Mouse (Mus musculus) left cerebral cortex, postnatal 4 days (tissue): ENCODE results near the gene Bmp8a. TPM values are rescaled to one million over a fixed set of nuclear protein-coding genes. Genes with fewer than 3 reads are reported as not detected.
A peak's percentile ranks its signal among the peaks of the same experiment; 100 is the strongest.
"Not testable (repeated sequence)": the region's sequence is repeated elsewhere in the genome, so short reads cannot be mapped to it uniquely, and the experiment has no call there.

Source experiments
- DNase-seq: peaks from one replicate; pipeline ENCODE4 v3.0.0-alpha.2; 2022
- intact Hi-C: fragments of 180-260 bp; cut with DNase I; formaldehyde crosslinking; loops from one replicate; pipeline ENCODE4 v1.15.1; 2025
- total RNA-seq, 2 experiments: library from RNA; stranded (reverse); gene quantifications; 2 replicates each; pipeline ENCODE4 v1.2.3; 2021

Gene Bmp8a
- under 1 TPM in 1 of 2 experiments, not detected in 1; 0.20 TPM for total RNA-seq

DNA sequence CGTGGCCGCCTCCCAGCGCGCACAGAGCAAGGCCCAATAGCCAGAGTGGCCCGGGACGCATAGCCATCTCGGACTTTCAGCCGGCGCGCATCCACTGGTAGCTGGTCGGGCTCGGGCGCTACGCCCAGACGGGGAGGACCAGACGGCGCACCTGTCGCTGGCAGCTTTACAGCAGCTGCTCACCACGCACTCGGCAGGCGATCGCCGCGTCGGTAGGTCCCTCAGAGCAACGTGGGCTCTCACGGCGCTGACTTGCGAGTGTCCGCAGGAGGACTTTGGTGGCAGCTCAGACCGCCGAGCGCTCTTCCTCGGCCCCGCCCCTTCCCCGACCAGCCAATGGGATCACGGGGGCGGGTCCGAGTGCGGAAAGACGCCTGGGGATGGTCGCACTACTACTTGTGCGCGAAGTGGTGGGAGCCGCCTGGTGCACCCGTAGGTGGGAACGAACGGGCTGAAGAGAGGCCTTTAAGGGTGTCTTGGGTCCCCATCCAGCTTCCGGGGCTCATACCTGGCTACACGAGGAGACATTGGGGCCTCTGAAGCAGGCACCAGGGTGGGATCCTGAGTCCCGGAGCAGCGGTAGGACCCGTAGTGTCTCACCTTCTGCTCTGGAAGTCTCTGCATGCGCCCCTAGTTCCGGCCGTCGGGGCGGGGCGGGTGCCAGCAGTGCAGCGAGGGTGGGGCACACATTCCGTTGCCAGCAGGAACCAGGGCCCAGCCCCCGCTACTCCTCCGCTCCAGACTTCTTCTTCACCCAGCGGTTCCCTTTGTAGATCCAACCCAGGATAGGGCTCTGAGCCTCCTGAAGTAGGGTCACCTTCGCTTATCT, at the start of gene Bmp8a:
Gene Bmp8a, minus strand, starts transcription at position 611 of the 829 bp plus-strand sequence.
- intact Hi-C loops = no loop called here
- DNase-seq = peak; percentile 68

GRCm38 (mm10) chr4:123392187-123392586, 49.1 kb upstream of the Bmp8a start:
- DNase-seq = no peak
- intact Hi-C loops = no loop called here

DNA sequence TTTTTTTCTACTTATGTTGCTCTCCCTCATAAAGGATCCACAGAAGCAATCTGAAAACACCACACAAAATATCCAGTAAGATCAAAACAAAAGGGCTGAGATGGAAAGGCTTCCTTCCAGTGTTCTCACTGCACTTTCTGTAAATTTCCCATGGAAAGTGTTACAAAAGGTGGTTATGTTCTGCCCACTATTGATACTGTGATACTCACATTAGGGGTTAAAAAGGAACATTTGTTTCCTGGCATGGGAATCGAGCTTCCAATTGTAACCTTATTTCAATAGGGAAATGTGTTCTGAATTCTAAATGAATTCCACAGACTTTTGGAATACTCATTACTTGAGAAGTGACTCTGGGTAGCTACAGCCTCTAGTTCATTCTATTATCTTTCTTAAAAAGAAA, 42.0 kb upstream of the Bmp8a start:
- intact Hi-C loops = no loop called here
- no peak for DNase-seq

DNA sequence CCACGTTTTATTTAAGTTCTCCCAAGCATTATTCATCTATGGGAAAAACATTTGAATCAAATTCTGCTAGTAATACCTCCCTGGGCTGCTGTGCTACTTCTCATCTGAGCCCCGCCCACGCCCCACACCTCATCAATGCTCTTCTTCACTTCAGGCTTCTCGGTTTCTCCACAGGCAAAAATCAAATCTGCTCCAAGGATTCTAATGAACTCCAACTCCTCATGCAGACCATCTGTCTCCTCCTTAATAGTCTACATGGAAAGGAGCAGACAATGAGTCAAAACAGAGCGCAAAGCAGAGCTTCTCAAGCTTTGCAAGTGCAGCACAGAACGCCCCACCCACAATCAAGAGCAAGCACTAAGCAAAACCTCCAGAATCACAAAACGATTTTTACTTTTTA, 40.1 kb upstream of the Bmp8a start:
- no peak for DNase-seq
- intact Hi-C loops = no loop called here

- intact Hi-C loops = no loop called here
- no peak for DNase-seq
Observed at GRCm38 (mm10) chr4:123382051-123382450, 39.0 kb upstream of the Bmp8a start.

GRCm38 (mm10) chr4:123381598-123381997, 38.5 kb upstream of the Bmp8a start:
- DNase-seq = no peak
- intact Hi-C loops = no loop called here

DNA sequence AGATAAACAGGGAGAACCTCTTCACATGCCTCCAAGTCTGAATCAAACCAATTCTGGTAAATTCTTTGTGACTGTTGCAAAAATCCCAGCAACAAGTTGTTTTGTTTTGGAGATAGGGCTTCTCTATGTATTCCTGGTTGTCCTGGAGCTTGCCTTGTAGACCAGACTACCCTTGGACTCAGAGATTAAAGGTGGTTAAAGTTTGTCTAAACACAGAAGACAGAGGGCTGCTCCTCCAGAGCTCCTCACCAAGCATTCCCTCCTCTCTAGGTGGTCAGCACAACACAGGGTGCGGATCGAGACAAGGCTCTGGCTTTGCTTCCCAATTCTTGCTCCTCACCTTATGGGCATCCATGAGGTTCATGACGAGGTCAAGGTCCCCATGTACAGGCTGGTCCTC, 33.0 kb upstream of the Bmp8a start:
- intact Hi-C loops = loop anchor here (10.0 kb wide), 1 partner anchor 69 kb away; no protein-coding TSS in a partner anchor
- DNase-seq = no peak

DNA sequence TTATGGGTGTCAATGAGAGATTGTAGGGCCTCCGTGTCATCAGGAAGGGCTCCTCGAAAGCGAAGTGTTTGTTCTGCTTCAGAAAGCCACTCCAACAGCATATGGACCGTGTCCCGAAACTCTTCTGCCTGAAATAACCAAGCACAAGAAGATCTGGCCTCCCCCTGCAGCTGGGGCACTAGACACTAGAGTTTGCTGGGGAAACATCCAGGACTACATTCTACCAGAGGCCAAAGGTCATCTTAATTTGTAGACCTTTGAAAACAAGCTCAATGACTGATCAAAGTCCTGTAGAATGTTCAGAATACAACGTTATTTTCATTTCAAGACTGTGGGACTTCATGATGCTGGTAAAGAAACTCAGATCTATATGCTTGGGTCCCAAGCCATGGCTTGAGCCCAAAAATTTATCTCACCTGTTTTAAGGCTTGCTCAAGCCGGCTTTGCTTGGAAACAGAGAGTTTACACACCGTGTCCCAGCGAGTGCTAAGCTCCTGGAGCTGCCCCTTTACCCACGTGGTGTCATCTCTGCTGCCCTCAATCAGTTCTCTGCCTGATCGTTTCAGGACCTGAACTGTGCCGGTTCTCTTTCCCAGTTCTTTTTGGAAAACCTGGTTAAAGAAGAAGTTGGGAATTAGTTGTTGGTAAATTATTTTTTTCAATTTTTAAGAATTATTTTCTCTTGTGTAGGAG, 31.4 kb upstream of the Bmp8a start:
- intact Hi-C loops = loop anchor here (10.0 kb wide), 1 partner anchor 70 kb away; no protein-coding TSS in a partner anchor
- no peak for DNase-seq

- no peak for DNase-seq
- intact Hi-C loops = no loop called here
Observed at GRCm38 (mm10) chr4:123363555-123363954, 20.5 kb upstream of the Bmp8a start.

GRCm38 (mm10) chr4:123360771-123361170, 17.7 kb upstream of the Bmp8a start:
- intact Hi-C loops = no loop called here
- no peak for DNase-seq

DNA sequence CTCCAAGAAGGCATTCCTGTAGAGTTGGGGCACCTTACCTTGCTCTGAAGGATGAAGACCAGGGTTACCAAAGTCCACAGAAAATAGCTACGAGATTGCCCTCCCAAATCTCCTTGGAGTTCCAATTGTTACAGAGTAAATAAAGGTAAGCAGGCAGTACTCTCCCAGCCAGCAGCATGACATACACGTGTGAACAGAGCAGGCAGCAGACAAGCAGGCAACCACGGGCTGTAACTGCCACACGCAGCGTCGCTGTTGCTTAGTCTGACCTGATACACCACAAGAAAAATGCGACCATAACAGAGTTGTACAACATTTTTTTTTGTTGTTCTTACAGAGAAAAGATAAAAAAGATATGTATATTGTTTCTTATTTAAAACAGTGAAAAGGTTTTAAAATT, 15.6 kb upstream of the Bmp8a start:
- intact Hi-C loops = no loop called here
- no peak for DNase-seq

DNA sequence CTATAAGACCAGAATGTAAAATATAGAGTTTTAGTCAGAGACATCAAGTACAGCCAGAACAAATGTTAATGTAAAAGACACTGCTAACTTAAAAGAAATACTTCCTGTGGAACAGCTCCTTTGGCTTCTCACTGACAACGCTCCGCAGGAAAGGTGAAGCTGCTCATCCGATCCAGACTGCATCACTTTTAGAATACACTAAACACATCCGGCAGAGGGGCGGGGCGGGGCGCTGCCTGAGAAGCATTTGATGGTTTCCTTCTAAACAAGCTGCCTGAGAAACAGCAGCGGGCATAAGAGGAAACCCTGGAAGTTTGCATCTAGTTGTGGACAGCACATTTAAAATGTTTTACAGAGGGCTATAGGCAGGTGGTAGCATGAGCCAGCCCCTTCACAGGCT, 12.9 kb upstream of the Bmp8a start:
- DNase-seq = no peak
- intact Hi-C loops = no loop called here

DNA sequence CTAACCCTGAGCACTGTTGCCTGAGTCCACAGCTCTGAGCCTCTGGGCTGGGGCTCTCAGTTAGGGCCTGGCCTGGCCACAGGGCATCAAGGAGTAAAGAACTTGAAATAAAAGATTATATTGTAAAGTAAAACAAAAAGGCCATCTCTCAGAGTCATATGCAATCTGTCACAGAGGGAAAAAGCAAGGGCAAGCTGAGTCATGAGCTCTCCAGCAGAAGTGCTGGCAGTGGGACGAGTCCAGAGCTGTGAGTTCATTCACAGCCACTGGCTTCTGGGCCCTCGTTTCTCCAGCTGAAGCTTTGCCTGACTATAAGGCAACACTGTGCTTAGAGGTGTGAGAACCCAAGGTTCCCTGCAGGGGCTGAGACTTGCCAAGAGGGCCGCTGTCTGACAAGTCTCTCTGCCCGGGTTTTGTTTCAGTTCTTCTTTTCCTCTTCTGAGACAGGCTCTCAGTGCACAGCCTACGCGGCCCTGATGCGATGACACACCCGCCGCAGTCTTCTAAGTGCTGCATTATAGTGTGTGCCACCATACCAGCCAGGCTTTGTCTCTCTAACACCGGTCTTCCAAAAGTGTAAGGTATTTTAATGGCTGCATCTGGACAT, 10.3 kb upstream of the Bmp8a start:
- intact Hi-C loops = no loop called here
- no peak for DNase-seq

DNA sequence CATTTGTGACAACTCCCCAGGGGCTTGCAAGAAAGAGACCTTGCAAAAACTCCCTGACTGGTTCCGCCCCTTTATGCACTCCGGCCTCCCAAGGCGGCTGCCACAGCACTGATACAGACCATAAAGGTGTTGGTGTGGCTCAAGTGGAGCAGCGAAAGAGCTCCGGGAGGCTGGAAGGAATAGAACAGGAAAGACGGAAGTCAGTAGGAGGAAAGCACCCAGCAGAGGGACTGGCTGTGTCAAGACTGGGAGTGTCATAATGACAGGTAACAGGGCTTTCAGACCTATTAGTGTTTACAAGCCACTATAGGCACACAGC, 378 bp upstream of the Bmp8a start:
- DNase-seq = no peak
- intact Hi-C loops = no loop called here

GRCm38 (mm10) chr4:123342091-123342641, 886 bp downstream of the Bmp8a start:
- peak; percentile 6 for DNase-seq
- intact Hi-C loops = no loop called here

DNA sequence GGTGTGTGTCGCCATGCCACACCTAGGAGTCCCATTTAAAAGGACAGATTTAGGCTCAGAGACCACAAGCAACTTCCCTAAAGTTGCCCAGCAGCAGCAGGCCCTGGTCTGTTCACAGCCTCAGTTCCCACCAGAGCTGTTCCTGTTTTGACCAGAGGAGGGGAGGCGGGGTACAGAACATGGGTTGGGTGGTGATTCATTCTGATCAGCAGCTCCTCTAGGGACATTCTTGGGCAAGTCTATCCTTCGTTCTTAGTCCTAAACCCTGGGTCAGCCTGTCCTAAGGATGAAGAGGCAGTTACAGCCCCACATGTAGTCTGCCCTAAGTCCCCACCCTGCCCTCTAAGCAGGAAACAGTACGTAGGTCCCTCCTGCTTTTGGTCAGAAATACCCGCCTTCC, 2.8 kb downstream of the Bmp8a start:
- intact Hi-C loops = no loop called here
- DNase-seq = no peak

DNA sequence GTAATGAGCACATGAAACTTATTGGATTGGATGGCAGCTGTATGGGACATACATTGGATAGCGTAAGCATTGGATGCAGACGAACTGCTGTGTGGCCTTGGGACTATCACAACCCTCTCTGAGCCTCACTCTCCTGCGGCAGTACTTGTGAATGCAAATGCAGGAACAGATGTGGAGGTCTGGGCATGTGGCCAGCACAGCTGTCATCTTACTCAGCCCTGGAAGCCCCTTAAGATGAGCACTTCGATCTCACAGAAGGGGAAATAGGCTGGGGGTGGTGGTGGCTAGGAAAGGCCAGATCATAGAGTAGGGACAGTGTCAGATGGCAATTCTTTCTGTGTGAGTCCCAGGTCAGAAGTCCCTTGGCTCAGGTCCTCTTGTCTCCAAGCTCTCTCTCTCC, 5.4 kb downstream of the Bmp8a start:
- intact Hi-C loops = no loop called here

GRCm38 (mm10) chr4:123335796-123336585, 7.1 kb downstream of the Bmp8a start:
- no peak for DNase-seq
- intact Hi-C loops = no loop called here

More for the DNA sequence above, 5.4 kb downstream of the Bmp8a start:
- no peak for DNase-seq

GRCm38 (mm10) chr4:123335244-123335643, 7.8 kb downstream of the Bmp8a start:
- DNase-seq, intact Hi-C loops: not testable (repeated sequence)

- intact Hi-C loops = no loop called here
- no peak for DNase-seq
Observed at GRCm38 (mm10) chr4:123334177-123334576, 8.9 kb downstream of the Bmp8a start.

DNA sequence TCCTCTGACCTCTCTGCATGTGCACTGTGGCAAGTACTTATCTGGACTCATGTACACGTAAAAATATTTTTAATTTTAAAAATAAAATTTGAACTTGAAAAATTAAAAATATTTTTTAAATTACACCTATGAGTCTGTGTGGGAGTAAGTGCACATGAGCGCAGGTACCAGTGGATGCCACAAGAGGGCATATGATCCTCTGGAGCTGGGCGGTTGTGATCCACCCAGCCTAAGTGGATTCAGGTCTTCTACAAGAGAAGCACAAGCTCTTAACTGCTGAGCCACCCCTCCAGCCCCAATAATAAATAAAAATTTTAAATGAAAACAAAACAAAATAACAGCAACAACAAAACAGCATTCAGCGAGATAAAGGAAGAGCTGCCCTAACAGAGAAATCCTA, 9.9 kb downstream of the Bmp8a start:
- intact Hi-C loops = no loop called here
- no peak for DNase-seq
